Mouse (Mus musculus) cerebellum, postnatal 4 days (tissue): Measurements from ENCODE around the gene BC035044.
"Not testable (repeated sequence)": the region's sequence is repeated elsewhere in the genome, so short reads cannot be mapped to it uniquely, and the experiment has no call there.

Experiments used
- DNase-seq, 2 experiments: peaks; one replicate each; pipeline ENCODE4 v3.0.0; 2022; ENCODE audit warnings: low spot score in 2 of 2, mixed read lengths in 1 of 2

Gene BC035044

DNA sequence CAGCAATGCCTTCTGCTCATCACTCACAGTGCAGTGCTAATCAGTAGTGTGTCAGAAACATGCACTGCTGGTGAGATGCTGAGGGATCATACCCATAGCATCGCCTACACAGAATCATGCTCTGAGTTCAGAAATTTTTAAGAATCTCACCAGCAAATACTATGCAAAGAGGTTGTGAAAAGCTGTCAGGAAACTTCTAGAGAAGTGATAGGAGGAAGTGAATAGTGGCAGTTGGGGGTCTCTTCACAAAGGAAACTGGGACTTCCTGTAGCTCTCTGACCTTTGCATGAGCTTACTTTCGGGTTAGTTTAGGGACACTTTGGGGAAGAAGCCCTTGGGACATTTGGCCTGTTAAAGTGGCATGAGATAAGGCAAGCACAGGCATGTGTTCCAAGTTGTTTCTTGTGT, at the start of gene BC035044:
Gene BC035044, minus strand, starts transcription at position 179 of the 408 bp plus-strand sequence.
- DNase-seq, result no peak

DNA sequence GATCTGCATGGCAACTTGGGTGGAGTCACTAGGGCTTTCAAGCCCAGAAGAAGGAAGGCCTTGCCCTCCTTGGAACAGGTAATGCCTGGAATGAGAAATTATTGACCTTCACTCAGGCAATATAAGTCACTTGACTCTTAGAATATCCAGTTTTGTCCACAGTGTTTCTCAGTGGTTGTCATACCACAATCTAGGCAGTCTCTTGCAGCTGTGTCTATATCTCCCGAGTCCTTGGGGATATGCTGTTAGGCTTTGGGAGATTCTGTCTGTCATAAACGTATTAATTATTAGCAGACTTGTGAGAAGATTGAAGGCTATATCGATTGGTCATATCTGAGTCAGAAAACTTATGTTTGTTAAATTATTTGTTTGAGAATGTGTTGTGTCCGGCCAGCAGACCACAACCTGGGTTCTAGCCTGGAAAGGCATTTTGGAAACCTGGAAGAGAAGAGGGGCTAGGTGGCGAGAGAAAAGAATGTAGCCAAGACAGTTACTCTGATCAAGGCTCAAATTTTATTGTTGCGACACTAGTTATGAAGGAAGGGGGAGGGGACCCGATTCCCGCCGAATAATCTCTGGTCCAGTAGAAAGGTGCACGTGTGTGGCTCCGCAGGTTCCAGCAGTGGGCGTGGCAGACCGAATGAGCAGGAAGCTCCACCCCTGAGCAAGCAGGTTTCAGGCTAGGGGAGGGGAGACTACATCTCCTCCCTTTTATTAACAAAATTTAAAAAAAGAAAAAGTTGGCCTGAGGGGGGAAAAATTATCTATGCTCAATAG, 45.2 kb upstream of the BC035044 start:
- not testable (repeated sequence) for DNase-seq

DNA sequence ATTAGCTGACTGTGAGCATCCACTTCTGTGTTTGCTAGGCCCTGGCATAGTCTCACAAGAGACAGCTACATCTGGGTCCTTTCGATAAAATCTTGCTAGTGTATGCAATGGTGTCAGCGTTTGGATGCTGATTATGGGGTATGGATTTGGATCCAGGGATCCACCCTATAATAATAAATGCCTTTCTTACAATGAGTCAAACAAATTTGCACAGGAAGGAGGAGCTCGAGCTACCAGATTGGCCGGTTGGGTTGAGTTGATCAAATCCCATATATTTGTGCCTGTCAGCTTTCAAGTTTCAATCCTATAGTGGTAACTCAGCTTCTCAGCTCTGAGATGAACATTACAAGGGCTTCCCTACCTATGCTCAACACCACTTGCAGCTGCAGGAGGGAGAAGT, 43.2 kb upstream of the BC035044 start, which contains the start of gene Clec2g:
Gene Clec2g, plus strand, starts transcription at position 301 of the 400 bp plus-strand sequence.
- not testable (repeated sequence) for DNase-seq

DNA sequence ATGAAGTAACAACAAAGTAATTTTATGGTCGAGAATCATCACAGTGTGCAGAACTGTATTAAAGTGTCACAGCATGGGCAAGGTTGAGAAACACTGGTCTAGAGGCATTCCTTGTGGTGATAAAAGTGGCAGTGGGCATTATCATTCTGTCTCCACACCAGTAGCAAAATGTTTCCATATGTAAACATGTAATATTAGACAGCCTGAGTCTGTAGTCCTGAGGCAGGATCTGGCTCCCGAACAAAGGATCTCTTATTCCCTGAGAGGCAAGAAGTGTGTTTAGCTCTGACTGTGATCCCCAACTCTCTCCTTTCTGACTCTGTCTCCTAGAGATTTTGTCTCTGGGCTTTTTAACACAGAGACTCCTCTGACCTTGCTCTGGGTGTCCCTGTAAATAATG, 42.1 kb upstream of the BC035044 start:
- DNase-seq, result no peak

DNA sequence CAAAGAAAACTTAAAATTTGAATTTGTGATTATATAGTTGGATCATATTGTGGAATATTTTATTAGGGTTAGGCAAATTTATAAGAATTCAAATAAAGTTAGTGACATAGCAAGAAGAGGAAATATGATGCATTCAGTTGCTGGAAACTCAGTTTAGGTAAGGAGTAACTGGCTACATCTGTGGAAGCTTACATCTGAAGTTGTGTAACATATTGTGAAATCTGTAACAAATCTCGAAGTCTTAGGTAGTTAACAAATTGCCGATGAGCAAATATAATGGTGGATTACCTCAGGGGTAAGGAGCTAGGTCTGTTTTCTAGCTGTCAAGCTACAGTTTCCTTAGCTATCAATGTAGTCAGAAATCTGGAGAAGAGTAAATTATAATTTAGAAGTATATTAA, 26.4 kb upstream of the BC035044 start:
- no peak for DNase-seq

DNA sequence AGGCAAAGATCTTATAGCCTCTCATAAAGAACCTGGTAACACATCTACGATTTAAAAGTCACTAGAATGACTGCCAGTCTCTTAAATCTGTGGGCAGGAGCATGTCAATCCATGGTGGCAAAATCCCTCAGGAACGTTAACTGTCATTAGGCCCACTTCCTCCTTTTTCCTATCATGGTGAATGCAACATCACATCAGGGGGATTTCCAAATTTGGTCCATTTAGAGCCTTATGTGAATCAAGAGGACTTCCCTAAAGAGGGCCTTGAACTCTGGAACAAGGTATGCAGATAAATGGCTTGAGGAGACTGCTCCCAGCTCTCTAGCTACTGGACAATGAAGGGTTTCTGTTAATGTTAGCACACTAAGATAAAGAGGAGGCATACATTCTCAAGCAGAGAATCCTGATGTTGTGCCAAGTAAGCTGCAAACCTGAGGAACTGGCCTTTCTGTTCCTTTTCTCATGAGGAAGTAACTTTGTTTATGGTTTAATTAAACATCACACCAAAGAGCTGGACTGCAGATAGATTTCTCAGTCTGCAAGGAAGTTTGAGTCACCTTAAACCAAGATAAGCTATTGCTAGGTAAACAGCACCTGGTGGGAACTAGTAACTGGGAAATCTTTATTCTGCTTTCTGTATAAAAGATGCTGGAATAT, 22.8 kb upstream of the BC035044 start:
- no peak for DNase-seq

DNA sequence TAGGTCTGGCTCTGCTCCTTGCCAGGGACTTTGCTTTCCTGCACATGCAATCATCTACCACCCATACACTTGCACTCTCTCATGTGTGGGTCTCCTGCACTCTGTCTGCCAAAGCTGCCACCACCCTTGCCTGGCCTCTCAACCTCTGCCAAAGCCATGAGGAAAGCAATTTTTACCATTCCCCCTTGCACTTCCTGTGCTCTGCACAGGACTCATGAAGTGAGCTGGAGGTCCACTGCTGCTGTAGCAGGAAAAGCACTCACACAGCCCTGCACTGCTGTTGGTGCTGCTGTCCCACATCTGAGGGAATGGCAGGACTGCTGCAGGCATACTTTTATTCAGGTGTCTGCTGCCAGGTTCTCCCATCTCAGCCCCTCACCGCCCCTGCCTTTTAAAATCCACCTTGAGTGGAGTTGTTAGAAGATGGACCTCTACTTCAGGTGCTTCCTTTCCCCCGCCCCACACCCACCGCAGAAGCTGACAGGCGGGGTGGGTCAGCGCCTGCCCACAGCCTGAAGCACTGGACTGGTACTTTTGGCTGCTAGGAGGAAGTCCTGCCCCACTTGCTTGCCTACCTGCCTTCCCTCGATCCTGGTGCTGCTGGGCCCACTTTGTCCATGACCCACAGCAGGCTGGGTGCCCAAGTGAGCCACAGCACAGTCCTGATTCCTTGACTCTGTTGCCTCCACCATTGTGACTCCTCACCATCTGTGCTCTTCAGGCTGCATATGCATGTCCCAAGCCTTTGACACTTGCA, 10.0 kb upstream of the BC035044 start:
- not testable (repeated sequence) for DNase-seq

DNA sequence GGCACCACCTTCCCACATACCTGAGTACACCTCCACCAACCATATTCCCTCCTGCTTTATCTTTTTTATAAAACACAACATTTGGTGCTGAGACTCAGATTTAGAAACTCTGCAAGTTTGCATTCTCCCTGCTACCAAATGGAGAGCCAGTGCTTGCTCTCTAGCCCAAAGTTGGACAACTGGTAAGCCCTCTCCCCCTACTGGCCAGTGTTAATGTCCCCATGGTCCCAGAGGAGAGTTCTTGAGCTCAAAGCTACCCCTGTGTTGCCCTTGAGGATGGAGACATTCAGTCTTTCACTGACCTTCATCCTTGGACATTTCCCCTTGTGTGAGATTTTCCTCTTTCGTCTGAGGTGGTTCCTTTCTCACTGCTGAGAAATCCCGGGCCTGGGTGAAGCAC, 9.1 kb upstream of the BC035044 start:
- DNase-seq, result no peak

DNA sequence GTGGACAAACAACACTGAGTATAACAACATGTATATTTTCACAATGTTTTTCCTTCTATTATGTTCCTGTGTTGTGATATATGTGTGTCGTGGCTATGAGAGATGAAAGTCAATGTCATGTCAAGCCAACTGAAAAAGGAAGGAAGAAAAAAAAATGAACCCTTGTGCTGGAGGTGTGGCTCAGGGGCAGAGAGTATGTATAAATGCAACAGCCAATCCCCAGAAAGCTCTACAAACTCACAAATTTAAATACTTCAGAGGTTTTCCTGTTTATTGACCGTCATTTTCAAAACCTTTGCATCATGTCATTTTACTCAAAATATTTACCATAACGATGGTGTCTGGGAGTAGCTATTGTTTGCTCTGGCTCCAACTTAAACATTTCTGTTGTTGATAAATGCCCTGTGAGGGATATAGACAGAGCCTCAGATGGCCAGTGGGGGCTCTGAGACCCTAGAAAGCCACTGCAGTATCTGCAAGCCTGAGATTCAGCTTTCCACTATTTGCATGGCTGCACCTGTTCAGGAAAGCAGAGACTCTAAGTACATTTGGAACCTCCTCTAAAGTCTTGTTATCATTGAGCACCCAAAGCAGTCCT, 4.6 kb upstream of the BC035044 start:
- DNase-seq, result no peak

DNA sequence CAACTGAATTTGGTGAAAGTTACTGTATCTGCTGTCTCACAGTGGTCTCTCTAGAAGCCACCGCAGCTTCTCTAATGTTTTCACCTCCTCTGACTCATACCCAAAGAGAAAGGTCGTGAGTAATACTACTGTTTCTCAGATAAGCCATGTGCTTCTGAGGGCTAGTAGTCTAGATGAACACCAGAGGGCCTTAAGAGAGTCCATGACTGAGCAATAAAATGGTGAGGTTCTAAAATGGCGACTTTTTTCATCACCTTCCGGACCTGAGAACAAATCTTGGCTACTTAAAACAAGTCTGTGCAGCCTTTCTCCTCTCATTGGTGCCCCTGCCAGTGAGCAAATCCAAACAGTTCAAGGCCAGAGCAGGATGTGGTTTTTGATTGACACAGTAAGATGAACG, 2.1 kb downstream of the BC035044 start:
- no peak for DNase-seq

DNA sequence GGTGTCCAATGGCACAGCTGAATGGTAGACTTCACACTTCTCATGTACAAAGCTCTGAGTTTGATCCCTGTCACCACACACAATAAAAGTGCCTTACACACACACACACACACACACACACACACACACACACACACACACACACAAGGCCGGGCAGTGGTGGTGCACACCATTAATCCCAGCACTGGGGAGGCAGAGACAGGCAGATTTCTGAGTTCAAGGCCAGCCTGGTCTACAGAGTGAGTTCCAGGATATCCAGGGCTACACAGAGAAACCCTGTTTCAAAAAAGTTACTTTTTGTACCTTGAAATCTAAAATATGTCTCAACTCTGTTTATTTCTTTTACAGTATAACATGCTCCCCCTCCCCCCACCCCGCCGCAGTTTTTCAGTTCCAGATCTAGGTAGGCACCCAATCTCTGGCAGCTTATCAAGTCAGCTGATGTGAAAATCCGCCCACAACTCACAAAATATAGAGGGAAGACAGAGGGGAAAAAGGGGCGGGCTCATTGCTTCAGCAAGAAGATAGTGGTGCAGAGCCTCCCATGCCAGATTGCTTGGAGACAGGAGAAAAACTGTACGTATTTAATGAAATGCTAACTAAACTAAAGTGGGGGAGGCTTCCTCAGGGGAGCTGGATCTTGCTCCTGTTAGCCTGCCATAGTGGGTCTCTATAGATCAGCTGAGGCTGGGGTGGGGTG, 3.7 kb downstream of the BC035044 start, which contains the start of gene Clec2i:
Gene Clec2i, plus strand, starts transcription at position 498 of the 700 bp plus-strand sequence.
- not testable (repeated sequence) for DNase-seq

DNA sequence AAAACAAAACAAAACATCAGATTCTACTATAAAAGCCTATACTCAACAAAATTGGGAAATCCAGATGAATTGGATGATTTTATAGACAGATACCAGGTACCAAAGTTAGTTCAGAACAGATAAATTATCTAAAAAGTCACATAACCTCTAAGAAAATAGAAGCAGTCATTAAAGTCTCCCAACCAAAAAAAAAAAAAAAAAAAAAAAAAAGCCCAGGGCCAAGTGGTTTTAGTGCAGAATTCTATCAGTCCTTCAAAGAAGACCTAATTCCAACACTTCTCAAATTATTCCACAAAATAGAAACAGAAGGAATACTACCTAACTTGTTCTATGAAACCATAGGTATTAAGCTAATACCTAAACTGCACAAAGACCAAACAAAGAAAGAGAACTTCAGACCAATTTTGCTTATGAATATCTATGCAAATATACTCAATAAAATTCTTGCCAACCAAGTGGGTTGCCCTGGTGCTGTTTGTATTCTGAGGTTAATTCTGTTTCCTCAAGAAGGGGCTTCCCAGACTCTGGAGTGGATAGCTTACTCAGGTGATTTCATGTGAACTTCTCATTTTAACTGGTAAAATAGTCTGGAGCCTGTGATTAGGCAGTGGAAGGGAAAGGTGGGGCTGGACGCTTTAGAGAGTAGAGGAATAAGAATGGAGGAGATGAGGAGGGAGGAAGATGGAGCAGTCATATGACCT, 18.9 kb downstream of the BC035044 start:
- DNase-seq, result no peak

DNA sequence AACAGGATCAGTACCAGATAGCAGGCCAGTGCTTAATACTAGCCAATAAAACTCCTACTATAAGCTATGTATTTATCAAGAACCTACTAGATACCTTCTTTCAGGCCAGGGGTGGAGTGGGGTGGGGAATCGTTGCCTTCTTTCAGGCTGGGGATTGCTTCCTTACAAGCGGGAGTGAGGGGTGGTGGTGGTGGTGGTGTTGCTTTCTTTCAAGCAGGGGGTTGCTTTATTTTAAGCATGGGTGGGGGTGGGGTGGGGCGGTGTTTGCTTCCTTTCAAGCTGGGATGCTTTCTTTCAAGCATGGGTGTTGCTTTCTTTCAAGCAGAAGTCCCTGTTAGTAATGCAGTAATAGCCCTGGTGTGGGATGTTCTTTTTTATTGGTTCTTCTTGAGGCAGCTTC, 22.1 kb downstream of the BC035044 start:
- no peak for DNase-seq

DNA sequence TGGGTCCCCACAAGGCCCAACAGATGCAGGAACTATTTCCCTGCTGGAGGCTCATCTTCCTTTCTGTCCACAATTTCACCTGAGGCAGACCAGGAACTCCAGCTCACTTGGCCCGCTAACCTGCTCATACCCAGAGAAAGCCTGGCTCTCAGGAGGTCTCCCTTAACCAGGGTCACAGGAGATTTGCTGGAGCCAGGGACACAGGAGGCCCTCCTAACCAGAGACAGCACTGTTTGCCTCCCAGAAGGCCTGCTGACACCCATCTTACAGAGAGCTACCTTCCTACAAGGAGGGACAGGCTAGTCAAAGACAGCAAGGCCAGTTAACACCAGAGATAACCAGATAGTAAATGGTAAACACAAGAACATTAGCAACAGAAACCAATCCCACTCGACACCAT, 33.0 kb downstream of the BC035044 start:
- DNase-seq, result no peak

DNA sequence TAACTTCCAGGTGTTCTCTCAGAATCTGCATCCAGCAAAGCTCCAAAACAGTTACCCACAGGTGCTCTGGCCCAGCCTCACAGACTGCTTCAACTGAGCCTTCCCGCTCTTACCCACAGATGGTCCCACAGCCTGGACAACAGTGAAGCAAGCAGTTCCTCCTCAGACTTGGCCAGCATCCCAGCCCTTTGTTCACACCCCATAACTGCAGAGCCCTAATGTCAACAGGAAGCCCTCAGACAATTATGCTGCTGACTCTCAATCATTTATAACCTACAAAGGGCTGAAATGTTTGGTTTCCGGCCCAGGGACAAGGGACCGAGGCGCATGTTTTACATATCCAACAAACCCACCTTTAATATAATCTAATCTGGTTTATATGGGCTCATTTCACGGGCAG, 34.7 kb downstream of the BC035044 start:
- peak in 1 of 2 experiments; percentile 61 for DNase-seq

DNA sequence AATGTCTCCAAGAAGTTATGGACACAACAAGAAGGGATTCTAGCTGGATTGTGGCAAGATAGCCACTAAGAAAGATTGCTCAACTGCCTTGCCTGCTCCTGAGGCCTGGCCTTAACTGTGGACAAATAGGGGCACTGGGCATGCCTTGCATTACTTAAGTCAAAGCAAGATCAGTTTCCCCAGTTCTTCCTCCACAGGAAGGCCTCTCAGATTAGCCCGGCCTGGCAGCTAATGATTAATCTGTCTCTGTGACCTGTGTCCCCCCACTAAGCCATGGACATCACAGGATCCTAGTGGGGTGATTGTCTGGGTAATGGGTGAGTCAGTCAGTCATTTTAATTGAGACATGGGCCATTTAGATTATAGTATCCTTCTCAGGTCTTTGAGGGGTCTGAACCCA, 35.4 kb downstream of the BC035044 start:
- DNase-seq, result no peak

DNA sequence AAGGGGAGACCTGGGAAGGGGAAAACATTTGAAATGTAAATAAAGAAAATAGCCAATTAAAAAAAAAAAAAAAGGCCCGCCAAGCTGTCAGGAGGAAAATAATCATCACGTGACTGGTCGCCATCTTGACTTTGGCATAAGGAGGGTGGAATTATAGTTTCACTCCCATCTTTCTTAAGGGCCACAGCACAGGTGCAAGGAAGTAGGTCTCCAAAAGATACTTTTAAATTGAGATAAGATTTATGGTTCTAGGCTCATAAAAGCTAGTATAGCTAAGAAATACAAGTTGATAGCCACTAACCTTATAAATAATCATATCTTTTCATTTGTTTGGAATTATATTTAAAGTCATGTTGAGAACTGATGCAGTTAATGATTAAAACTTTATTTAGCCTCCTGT, 36.0 kb downstream of the BC035044 start:
- DNase-seq, result no peak

DNA sequence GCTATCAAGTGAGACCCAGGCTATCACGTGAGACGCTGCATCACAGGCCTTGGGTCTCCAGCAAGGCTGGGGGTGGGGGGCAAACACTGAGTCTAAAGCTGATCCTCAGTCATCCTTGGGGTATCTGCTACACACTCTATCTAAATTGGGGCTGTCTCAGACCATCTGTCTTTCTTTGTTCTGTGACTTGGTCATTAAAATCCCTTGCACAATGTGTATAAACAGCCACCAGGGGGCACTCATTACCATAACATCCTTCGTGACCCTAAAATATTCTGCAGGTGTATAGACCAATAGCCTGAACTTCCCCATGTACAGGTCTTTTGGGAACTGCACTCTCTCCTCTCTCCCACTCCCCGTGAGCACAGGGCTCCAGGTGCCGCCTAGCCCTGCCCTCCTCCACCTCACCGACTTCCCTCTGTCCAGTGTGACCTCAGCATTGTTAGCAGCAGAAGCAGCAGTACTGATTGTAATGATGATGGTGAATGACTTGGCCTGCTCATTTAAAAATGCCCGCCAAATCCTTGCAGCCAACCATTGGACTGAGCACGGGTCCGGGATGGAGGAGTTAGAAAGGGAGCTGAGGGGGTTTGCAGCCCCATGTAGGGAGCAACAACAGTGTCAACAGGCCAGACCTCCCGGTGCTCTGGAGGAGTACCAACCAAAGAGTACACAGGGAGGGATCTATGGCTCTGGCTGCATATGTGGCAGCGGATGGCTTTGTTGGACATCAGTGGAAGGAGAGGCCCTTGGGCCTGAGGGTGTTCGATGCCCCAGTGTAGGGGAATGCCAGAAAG, 36.7 kb downstream of the BC035044 start:
- DNase-seq, result peak in 1 of 2 experiments; percentile 73

DNA sequence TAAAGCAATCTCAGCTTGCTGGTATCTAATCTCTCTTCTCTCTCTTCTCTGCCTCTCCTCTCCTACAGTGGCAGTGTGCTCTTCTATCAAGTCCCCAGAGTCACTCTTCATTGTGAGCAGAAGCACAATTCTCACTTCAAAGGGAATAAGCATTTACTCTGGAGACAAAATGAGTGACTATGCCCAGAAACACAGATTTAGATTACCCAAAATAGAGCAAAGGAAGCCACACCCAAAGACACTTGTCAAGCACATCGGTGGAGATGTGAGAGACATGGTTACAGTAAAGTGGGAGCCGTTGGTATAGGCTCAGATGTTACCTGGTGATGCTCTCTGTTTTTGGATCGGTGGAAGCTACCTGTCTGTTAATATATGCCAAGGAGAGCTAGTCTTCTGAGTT, 38.2 kb downstream of the BC035044 start:
- no peak for DNase-seq

DNA sequence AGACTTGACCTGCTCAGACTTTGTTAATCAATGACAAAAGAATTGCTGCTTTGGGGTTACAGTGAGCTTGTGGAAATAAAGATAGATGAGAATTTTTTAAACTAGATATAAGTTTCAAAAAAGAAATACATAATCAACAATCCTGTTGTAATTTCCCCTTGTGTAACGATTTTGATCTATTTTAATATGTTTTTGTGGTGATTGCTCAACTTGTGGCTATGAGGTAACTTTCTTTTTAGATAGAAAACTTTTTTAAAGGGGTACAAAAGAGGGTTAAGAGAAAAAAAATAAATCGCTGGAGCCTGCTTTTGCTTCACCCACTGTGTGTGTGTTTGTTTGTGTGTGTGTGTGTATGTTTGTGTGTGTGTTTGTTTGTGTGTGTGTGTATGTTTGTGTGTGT, 39.8 kb downstream of the BC035044 start:
- no peak for DNase-seq
